Mouse (Mus musculus): ENCODE measurements around the gene Hif3a. TPM values are rescaled to one million over a fixed set of nuclear protein-coding genes. Genes with fewer than 3 reads are reported as not detected.

Hif3a gene
- total and polyA plus RNA-seq, 3 experiments: 0.05 to 0.49 (median 0.08) TPM

- DNase-seq (ENCODE audit: extremely low read depth): no peak
- Histone ChIP-seq H3K9me3 (replicated peaks; ENCODE audit: low read length) (no peaks in the 10 kb centered on the region), H3K27ac (ENCODE audit: insufficient read depth, low read depth) (no peak overlapping the region), H3K4me3 (replicated peaks in 1 of 3; ENCODE audit: low read depth in 2 of 3, low read length in 2 of 3, poor library complexity in 1 of 3) (no peak overlapping the region), H3K79me2 (replicated peaks; ENCODE audit: control insufficient read depth, extremely low read depth, insufficient read depth, poor library complexity, severe bottlenecking) (peaks cover 18% of the 10 kb centered on the region), H3K4me2 (ENCODE audit: insufficient read depth, low read depth, poor library complexity, severe bottlenecking) (no peak overlapping the region), H3K27me3 (replicated peaks) (peaks cover 6% of the 10 kb centered on the region), H3K9ac (ENCODE audit: insufficient read depth, low read depth) (no peak overlapping the region), H3K4me1 (ENCODE audit: control insufficient read depth in 1 of 2, insufficient read depth in 2 of 2) (peaks cover 4 to 12% of the 10 kb centered on the region in 2 experiments; a peak in 2 of 4 replicates), H3K36me3 (replicated peaks in 1 of 2; ENCODE audit: control insufficient read depth in 1 of 2, insufficient read depth in 1 of 2, low read length in 1 of 2) (no peaks in the 10 kb centered on the region)
- dilution Hi-C loops (cut with MboI; ENCODE audit: extremely low pct_ligation_motif_present, extremely low pct_unique_long_range_greater_than_20kb, low sequenced_read_pairs): no loop called here
- TF ChIP-seq BHLHE40 (IDR thresholded peaks at IDR 0.05; ENCODE audit: low read depth, low read length) (peak; percentile 29; the same call in 1 of the 2 replicates), MEF2A (IDR thresholded peaks at IDR 0.05; ENCODE audit: borderline replicate concordance, low read depth, low read length) (no peak)
- in situ Hi-C loops (cut with MboI; ENCODE audit: low pct_ligation_motif_present, low pct_unique_long_range_greater_than_20kb, low sequenced_read_pairs): no loop called here
Measured at GRCm38 (mm10) chr7:17030239-17030638, 32.0 kb downstream of the Hif3a start.

- in situ Hi-C loops (cut with MboI; ENCODE audit: low pct_ligation_motif_present, low pct_unique_long_range_greater_than_20kb, low sequenced_read_pairs) (no loop called here), dilution Hi-C loops (cut with MboI; ENCODE audit: extremely low pct_ligation_motif_present, extremely low pct_unique_long_range_greater_than_20kb, low sequenced_read_pairs) (no loop called here)
- H3K27me3 ChIP-seq (replicated peaks): peaks cover 6% of the 10 kb centered on the region
- no peak overlapping the region for H3K4me2 ChIP-seq (ENCODE audit: insufficient read depth, low read depth, poor library complexity, severe bottlenecking)
- H3K4me3 ChIP-seq (replicated peaks in 1 of 3; ENCODE audit: low read depth in 2 of 3, low read length in 2 of 3, poor library complexity in 1 of 3): no peak overlapping the region
- H3K36me3 ChIP-seq (replicated peaks in 1 of 2; ENCODE audit: control insufficient read depth in 1 of 2, insufficient read depth in 1 of 2, low read length in 1 of 2): peaks cover 0 to 10% of the 10 kb centered on the region in 2 experiments
- H3K27ac ChIP-seq (ENCODE audit: insufficient read depth, low read depth): no peak overlapping the region
- H3K4me1 ChIP-seq (ENCODE audit: control insufficient read depth in 1 of 2, insufficient read depth in 2 of 2): peaks cover 10 to 25% of the 10 kb centered on the region in 2 experiments; a peak in 3 of 4 replicates
- TF ChIP-seq ELF1 (IDR thresholded peaks at IDR 0.05; ENCODE audit: low read depth, low read length) (no peak), ZC3H11A (IDR thresholded peaks at IDR 0.05; ENCODE audit: low read depth, low read length) (no peak), CTCF (conservative IDR thresholded peaks at IDR 0.05 in 1 of 2, IDR thresholded peaks at IDR 0.05 in 1 of 2; ENCODE audit: low read depth in 2 of 2, low read length in 2 of 2) (no peak), CHD1 (IDR thresholded peaks at IDR 0.05; ENCODE audit: low read depth, low read length) (no peak), MAFK (IDR thresholded peaks at IDR 0.05; ENCODE audit: insufficient replicate concordance, low read length) (no peak), HCFC1 (IDR thresholded peaks at IDR 0.05; ENCODE audit: low read depth, low read length) (no peak), SMC3 (IDR thresholded peaks at IDR 0.05; ENCODE audit: low read depth, low read length) (no peak), BHLHE40 (IDR thresholded peaks at IDR 0.05; ENCODE audit: low read depth, low read length) (no peak), TBP (conservative IDR thresholded peaks at IDR 0.05; ENCODE audit: low read depth, low read length) (no peak), ZMIZ1 (IDR thresholded peaks at IDR 0.05; ENCODE audit: low read depth, low read length) (no peak), JUND (conservative IDR thresholded peaks at IDR 0.05; ENCODE audit: low read depth, low read length) (no peak), MAZ (IDR thresholded peaks at IDR 0.05; ENCODE audit: low read depth, low read length) (no peak), SIN3A (IDR thresholded peaks at IDR 0.05; ENCODE audit: low read length) (no peak), POLR2AphosphoS2 (IDR thresholded peaks at IDR 0.05; ENCODE audit: low read depth, low read length) (no peak), EP300 (IDR thresholded peaks at IDR 0.05; ENCODE audit: low read length) (no peak), MEF2A (IDR thresholded peaks at IDR 0.05; ENCODE audit: borderline replicate concordance, low read depth, low read length) (no peak), CHD2 (IDR thresholded peaks at IDR 0.05; ENCODE audit: low read length) (no peak), POLR2A (IDR thresholded peaks at IDR 0.05; ENCODE audit: low read depth, low read length) (no peak)
- DNase-seq (ENCODE audit: extremely low read depth): no peak
- H3K9me3 ChIP-seq (replicated peaks; ENCODE audit: low read length): no peaks in the 10 kb centered on the region
- H3K9ac ChIP-seq (ENCODE audit: insufficient read depth, low read depth): no peak overlapping the region
- H3K79me2 ChIP-seq (replicated peaks; ENCODE audit: control insufficient read depth, extremely low read depth, insufficient read depth, poor library complexity, severe bottlenecking): peaks cover 30% of the 10 kb centered on the region
Measured at GRCm38 (mm10) chr7:17028923-17029322, 33.3 kb downstream of the Hif3a start.

All from CH12.LX (cell line).